Mouse (Mus musculus) left cerebral cortex, adult 8-10 months (tissue): Measurements from ENCODE around the gene Tmem266. TPM values are rescaled to one million over a fixed set of nuclear protein-coding genes. Genes with fewer than 3 reads are reported as not detected.

Source experiments
- DNase-seq, 2 experiments: peaks; one replicate each; pipeline ENCODE4 v3.0.0; 2022; ENCODE audit warnings: low spot score in 2 of 2
- total RNA-seq, 4 experiments: library from RNA; stranded (reverse); gene quantifications; 2 replicates each; pipeline ENCODE4 v1.2.4; 2022

Gene Tmem266
- 1 to 10 TPM; 7.8 to 9.9 (median 8.6) TPM for total RNA-seq

GRCm38 (mm10) chr9:55326515-55327233 is at the start of gene Tmem266, which contains the start of gene Nrg4:
Tmem266 (plus strand) TSS chr9:55326913.
Nrg4 (minus strand) TSS chr9:55326844.
- DNase-seq, result peak; percentile 58 to 70

DNA sequence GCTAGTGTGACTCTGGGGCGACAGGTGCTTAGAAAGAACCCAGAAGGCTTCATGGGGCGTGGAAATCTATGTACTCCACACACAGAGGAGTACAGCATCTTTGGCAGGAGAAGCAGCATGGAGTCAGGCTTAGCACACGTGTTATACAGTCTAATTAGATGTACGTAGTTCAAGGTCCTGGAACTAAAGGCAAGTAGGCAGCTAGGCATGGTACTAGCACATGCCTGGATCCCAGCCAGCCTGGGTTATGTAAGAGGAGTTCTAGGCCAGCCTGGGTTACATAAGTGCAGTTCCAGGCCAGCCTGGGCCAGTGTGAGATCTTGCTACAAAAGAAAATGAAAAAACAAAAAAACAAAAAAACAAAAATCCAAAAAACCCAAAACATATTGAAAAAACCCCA is 49.2 kb upstream of the Tmem266 start:
- DNase-seq, result no peak

GRCm38 (mm10) chr9:55279114-55279825 is 47.4 kb upstream of the Tmem266 start:
- no peak for DNase-seq

DNA sequence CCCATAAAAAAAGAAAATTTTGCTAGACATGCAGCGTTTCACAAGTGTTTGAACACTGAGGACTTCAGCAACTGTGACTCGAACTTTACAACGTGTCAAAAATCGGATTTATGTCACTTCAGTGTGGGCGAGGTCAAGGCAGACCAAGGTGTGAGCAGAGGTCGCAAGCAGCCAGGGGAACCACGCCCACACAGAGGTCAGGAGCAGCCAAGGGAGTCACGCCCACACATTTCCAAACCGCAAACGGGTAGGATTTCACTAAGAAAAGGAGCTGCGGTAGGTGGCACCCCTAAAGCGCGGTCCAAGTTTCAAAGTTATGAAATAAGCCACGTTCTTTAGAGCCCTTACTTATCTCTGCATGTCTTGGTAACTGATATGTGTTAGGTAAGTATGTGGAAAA is 43.2 kb upstream of the Tmem266 start:
- DNase-seq, result no peak

DNA sequence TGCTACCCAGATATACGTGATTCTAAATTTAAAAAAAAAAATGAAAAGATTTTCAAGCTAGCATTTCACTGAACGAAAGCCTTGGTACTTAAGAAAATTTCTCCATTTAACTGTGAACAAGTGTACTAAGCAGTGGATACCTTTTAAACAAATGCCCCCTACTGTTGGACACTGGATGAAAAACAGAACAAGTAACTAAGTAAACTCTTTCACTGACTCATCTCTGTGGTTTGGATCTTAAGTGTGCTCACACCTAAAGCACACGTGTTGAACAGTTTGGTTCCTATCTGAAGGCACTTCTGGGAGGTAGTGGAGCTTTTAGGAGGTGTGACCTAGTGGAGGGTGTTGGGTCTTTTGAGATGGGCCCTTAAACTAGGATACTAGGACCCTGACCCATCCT is 41.5 kb upstream of the Tmem266 start:
- no peak for DNase-seq

GRCm38 (mm10) chr9:55289475-55290198 is 37.1 kb upstream of the Tmem266 start:
- DNase-seq, result no peak

DNA sequence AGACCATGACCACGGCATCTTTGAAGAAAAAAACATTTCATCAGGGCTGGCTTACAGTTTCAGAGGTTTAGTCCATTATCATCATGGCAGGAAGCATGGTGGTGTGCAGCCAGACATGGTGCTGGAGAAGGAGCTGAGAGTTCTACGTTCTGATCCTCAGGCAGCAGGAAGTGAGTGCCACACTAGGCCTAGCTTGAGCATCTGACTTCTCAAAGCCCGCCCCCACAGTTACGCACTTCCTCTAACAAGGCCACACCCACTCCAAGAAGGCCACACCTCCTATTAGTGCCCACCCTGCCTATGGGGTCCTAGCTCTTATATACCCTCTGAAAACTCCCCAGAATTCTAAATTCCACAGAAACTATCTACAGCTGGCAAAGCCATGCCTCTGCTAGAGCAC is 34.7 kb upstream of the Tmem266 start:
- DNase-seq, result no peak

DNA sequence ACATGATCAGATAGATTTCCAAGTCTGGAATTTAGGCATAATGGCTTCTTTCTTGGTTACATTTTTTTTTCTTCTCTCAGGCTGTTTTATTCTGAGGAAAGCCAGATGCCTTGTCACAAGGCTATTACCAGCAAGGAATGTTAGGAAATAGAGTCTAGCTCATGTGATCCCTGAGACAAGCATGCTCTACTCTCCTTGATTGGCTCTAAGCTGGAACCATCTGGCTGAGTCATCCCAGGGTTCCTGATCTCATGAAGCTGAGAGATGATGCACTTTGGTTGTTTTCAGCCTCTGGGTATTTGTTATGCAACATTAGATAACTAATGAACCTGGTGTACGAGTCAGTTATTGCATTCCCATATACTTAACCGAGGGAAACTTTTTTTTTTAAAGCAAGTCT is 30.5 kb upstream of the Tmem266 start:
- DNase-seq, result no peak

DNA sequence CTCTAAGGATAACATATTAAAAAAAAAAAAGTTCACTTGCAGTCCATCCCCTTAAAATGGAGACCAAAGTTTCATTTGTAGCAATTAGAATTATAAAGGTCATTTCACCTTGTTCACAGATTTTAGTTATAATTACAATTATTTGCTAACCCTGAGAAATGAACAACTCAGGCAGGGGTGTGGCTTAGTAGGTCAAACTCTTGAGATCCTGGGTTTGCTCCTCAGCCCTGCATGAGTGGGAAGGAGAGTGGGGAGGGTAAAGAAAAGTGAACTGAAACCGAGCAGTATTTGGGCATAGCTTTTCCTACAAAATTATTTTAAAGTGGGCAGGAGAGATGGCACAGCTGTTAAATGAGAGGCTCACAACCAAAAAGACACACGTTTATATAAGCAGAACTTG is 19.6 kb upstream of the Tmem266 start:
- DNase-seq, result no peak

DNA sequence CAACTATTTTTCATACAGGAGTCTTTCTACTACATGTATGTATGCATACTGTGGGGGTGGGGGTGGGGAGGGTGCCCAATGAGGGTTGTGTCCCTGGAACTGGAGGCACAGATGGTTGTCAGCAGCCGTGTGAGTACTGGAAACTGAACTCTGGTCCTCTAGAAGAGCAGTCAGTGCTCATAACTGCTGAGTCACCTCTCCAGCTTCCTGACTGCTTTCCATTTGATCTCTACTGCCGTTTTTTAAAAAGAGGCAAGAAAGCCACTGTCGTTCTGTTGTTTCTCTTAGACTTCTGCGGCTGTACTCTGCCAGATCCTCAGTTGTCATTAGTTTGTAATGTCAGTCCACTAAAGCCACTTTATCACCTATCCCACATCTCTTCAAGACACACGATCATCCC is 19.2 kb upstream of the Tmem266 start:
- DNase-seq, result no peak

GRCm38 (mm10) chr9:55308455-55308854 is 18.3 kb upstream of the Tmem266 start:
- DNase-seq, result no peak

GRCm38 (mm10) chr9:55311560-55311959 is 15.2 kb upstream of the Tmem266 start:
- DNase-seq, result peak in 1 of 2 experiments; percentile 20

DNA sequence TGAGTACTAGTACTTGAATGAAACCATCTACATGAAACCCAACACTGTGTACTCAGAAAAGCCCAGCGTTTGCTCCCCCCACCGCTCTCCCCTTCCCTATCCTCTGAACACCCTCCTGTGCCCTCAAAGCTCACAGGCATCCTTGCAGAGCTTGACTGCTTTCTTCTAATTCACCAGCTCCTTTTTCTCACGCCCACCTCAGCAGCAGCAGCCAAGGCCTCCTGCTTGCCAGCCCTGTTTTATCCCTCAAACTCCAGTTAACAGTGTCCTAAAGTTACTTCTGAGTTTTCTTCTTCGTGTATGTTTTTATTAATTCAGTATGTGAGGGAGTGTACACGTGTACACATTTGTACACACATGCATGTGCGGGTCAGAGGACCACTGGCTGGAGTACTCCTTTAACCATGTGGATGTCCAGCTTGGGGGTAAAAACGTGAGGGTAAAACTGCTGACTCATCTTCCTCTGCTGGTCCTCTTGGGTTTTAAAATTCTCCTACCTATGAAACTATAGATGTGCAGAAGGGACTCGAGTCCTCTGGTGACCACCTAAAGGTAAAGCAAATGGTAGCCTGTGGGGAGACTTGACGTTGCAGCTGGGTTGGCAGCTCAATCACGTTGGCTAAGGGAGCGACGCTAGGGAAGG is 13.0 kb upstream of the Tmem266 start:
- DNase-seq, result no peak

DNA sequence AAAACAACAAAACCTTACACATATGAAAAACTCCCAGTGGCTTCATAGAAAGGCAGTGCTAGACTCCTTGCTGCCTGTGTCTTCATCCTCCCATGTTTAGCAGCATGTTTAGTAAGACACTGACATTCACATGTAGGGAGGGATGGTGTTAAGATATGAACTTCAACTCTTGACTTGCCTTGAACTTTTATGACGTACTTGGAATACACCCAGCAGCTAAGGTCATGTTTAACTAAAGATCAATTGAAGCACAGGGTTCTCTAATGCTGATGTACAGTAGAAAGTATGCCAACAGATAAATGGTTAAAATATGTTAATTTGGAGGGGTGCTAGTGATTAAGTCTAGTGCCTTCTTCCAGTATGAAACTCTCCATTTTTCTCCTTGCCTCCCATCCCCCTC is 4.1 kb upstream of the Tmem266 start:
- DNase-seq, result no peak

GRCm38 (mm10) chr9:55324085-55324484 is 2.6 kb upstream of the Tmem266 start:
- no peak for DNase-seq

DNA sequence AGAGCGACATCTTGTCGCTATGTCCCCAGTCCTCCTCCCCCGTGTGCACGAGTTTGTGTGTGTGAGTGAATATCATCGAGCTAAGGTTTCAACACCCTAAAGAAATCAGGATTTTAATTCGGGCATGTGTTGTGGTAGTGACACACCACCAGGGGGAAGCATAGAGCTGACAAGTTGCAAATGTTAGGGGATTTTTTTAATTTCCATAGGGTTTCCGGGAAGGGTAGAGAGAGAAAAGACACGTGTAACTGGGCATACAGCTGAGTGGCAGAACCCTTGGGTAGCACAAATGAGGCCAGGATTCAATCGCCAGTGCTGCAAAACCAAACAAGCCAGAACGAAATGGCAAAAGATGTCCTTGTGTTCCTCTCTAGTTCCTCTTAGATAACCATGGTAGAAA is 2.2 kb upstream of the Tmem266 start:
- DNase-seq, result no peak

GRCm38 (mm10) chr9:55325061-55325460 is 1.7 kb upstream of the Tmem266 start:
- DNase-seq, result no peak

DNA sequence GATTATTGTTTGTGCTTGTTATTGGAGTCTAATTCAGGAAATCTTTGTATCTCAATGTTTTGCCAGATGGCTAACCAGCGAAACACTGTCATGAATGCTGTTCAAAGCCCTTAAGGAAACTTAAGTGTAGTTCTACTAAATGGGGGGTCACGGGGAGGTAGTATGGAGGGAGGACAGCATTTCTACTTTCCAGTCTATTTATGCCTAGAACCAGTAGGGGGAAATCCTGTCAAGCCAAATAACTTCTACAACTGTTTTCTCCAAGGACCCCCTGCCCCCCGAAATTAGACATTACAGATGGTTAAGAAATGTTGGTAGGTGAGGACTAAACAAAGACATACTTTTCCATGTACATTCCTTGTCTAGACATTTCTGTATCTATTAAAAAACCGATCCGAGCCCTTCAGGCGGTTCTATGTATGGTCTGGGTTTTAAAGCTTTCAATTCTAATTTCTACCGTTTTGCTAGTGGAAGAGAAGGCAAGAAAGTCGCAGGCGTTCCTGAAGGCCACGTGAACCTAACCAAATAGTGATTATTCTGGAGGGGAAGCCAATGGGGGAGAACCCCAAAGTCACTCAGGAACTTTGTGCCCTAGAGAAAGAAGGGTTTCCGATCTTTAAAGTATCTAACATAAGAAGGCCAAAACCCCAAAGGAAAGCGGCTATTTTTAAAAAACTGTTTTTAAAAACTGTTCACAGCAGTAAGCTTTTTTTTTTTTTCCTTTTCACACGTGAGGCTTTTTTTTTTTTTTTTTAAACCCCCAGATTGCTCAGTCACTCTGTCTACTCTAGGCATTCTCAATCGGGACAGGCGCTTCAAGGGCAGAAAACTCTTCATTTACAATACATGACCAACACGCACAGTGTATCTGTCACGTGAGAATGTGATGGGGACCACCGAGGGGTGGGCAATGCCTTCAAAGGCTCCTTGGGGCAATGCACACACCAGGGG is 874 bp upstream of the Tmem266 start:
- no peak for DNase-seq

- peak; percentile 10 to 19 for DNase-seq
Measured at GRCm38 (mm10) chr9:55327234-55327615, 512 bp downstream of the Tmem266 start.

DNA sequence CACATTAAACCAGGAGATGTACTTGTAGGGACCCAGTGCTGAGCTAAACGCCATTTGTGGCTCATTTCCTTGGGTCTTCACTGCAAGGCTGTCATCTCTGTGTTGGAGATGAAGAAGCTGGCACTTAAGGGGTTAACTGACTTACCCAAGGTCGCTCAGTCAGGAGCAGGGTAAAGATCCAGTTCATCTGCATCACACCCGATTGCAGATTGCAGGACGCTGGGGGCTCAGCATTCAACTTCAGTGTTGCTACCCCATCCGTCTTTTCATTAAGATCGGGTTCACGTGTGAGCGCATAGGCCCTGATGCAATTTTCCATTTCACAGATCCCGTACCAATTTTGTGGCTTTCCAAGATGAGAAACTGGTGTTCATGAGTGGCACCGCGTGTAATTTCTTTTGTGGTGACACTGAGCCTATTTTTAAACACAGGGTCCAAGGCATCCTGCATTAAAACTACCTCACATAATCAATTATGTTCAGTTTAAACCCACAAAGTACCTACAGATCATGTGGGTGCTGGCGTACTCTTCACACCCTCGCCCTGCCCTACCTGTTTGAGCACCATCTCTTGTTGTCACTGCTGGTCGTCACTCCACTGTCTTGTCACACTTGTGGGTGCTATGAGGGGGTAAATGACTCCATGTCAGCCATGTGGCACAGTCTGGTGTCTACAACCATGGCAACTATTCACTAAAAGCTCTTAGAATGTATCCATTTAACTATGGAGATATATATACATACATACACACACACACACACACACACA is 1.6 kb downstream of the Tmem266 start:
- DNase-seq, result no peak
